Mouse (Mus musculus) C2C12 (cell line): ENCODE results near the gene Relt. TPM values are rescaled to one million over a fixed set of nuclear protein-coding genes. Genes with fewer than 3 reads are reported as not detected.

Source experiments
- H3K27me3 ChIP-seq: one replicate; pipeline ENCODE4 v1.6.1; 2011; ENCODE audit not compliant: control insufficient read depth, insufficient read depth, insufficient read length
- H3K36me3 ChIP-seq: one replicate; pipeline ENCODE4 v1.6.1; 2011; ENCODE audit not compliant: control insufficient read depth, insufficient read depth
- H3K4me3 ChIP-seq: one replicate; pipeline ENCODE4 v1.5.1; 2011; ENCODE audit warnings: mild to moderate bottlenecking, control low read depth; ENCODE audit not compliant: poor library complexity, insufficient read depth, severe bottlenecking
- H3K79me2 ChIP-seq: one replicate; pipeline ENCODE4 v1.6.1; 2011; ENCODE audit not compliant: control insufficient read depth, insufficient read depth
- H3K79me3 ChIP-seq: one replicate; pipeline ENCODE4 v1.6.1; 2011; ENCODE audit warnings: low read depth, control low read depth
- H3ac ChIP-seq: one replicate; pipeline ENCODE3; 2011; ENCODE audit warnings: low read depth; ENCODE audit not compliant: control insufficient read depth, insufficient read length
- CEBPB ChIP-seq: IDR thresholded peaks from one replicate; pipeline ENCODE4 v1.6.1; 2011; ENCODE audit warnings: low read depth, mild to moderate bottlenecking, control low read depth, moderate library complexity
- CTCF ChIP-seq: IDR thresholded peaks from one replicate; pipeline ENCODE4 v1.5.1; 2011; ENCODE audit not compliant: control insufficient read depth, insufficient read depth, insufficient read length
- FOSL1 ChIP-seq: IDR thresholded peaks from one replicate; pipeline ENCODE4 v1.8.0; 2011; ENCODE audit warnings: mild to moderate bottlenecking, low read length; ENCODE audit not compliant: poor library complexity, insufficient read depth, severe bottlenecking
- MAX ChIP-seq: IDR thresholded peaks from one replicate; pipeline ENCODE4 v1.6.1; 2011; ENCODE audit warnings: mild to moderate bottlenecking, control low read depth
- MYOD1 ChIP-seq: IDR thresholded peaks from one replicate; pipeline ENCODE4 v1.6.1; 2011; ENCODE audit warnings: low read depth; ENCODE audit not compliant: control insufficient read depth, insufficient read length
- MYOG ChIP-seq: IDR thresholded peaks from one replicate; pipeline ENCODE4 v1.6.1; 2011; ENCODE audit not compliant: control insufficient read depth, insufficient read length; ENCODE audit errors: extremely low read depth
- USF1 ChIP-seq: IDR thresholded peaks from one replicate; pipeline ENCODE4 v1.6.1; 2011; ENCODE audit warnings: low read depth, mild to moderate bottlenecking, control low read depth, moderate library complexity
- polyA plus RNA-seq: library from polyadenylated mRNA; unstranded; fragments of >200 nt; fragmentation: generic; extraction: Trizol; gene quantifications from one replicate; pipeline ENCODE4 v1.2.1, GENCODE M21; 2012; ENCODE audit warnings: missing spikeins

Relt gene
- polyA plus RNA-seq, 1 experiment = 23.7 TPM

GRCm38 (mm10) chr7:100871355-100871754 is 8.1 kb upstream of the Relt start:
- Histone ChIP-seq H3K4me3 (no peak overlapping the region), H3ac (no peak overlapping the region), H3K79me3 (no peaks in the 10 kb centered on the region), H3K36me3 (peaks cover 5% of the 10 kb centered on the region), H3K79me2 (no peaks in the 10 kb centered on the region), H3K27me3 (no peaks in the 10 kb centered on the region)
- TF ChIP-seq MYOG (no peak), CTCF (no peak), MYOD1 (no peak), CEBPB (no peak), FOSL1 (no peak), MAX (no peak), USF1 (no peak)

DNA sequence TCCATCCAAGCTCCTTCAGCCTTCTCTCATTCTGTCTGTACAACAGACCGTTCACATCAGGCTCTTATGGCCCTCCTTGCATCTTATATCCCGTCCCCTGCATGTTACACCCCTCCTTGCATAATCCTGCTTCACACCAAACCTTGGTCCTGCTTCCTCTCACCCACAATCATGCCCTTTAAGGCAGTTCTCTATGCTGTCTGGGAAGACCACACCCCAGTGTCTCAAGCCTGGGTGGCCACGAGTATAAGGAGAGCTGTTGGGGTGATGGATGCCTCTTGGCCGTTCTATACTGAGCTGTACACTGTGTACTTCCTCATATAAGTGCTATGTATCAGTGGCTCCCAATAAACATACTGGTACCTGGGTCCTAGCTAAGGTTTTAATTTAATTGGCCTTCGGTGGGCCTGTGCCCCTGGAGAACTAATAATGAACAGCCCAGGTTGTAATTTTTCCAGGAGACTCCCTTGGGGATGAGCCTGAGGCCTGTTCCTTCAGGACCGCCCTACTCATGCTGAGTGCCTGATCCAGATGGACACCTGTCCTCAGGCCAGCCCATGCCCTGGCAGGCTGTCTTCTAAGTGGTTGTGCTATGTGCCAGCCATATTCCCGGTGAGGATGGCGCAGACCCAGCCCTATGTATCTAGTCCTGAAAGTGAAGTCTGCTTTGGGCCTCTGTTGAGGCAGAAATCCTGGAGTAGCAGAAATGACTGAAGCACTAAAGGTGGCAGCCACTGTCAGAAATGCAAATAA is 6.8 kb upstream of the Relt start:
- Histone ChIP-seq H3K4me3 (no peak overlapping the region), H3K27me3 (no peaks in the 10 kb centered on the region), H3K36me3 (peaks cover 5% of the 10 kb centered on the region), H3ac (no peak overlapping the region), H3K79me3 (no peaks in the 10 kb centered on the region), H3K79me2 (no peaks in the 10 kb centered on the region)
- TF ChIP-seq CTCF = no peak
- no peak for TF ChIP-seq CEBPB
- TF ChIP-seq FOSL1 = no peak
- TF ChIP-seq MYOD1 = no peak
- no peak for TF ChIP-seq MYOG
- no peak for TF ChIP-seq MAX
- no peak for TF ChIP-seq USF1

- no peak for TF ChIP-seq MAX
- TF ChIP-seq MYOD1 = no peak
- no peak for TF ChIP-seq CEBPB
- TF ChIP-seq MYOG = no peak
- TF ChIP-seq USF1 = no peak
- no peak for TF ChIP-seq CTCF
- TF ChIP-seq FOSL1 = no peak
- Histone ChIP-seq H3K27me3 (no peaks in the 10 kb centered on the region), H3ac (no peak overlapping the region), H3K79me3 (no peaks in the 10 kb centered on the region), H3K36me3 (peaks cover 3% of the 10 kb centered on the region), H3K79me2 (no peaks in the 10 kb centered on the region), H3K4me3 (no peak overlapping the region)
Observed at GRCm38 (mm10) chr7:100868551-100868950, 5.3 kb upstream of the Relt start.

- Histone ChIP-seq H3K4me3 (no peak overlapping the region), H3K79me3 (no peaks in the 10 kb centered on the region), H3K27me3 (no peaks in the 10 kb centered on the region), H3ac (no peak overlapping the region), H3K79me2 (peaks cover 2% of the 10 kb centered on the region), H3K36me3 (no peaks in the 10 kb centered on the region)
- no peak for TF ChIP-seq MAX
- no peak for TF ChIP-seq MYOD1
- TF ChIP-seq CEBPB = no peak
- TF ChIP-seq USF1 = no peak
- TF ChIP-seq CTCF = no peak
- TF ChIP-seq MYOG = no peak
Observed at GRCm38 (mm10) chr7:100867561-100867960, 4.3 kb upstream of the Relt start.

DNA sequence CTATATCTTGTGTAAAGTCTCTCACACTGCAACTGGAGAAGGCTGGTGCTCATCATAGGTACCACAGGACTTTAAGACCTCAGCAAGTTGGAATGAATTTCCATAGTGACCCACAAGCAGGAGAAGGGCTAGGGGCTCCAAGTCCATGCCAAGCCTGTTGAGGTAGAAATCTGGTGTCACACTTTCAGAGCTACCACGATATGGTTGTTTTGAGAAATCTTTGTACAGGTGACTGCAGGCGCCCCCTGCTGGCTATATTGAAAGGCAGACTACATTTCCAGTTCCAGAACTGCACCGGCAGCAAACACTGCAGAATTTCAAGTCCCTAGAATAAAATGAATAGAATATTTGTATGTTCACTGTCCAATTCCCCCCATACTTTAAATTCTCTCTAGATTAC is 3.4 kb upstream of the Relt start:
- Histone ChIP-seq H3K27me3 (no peaks in the 10 kb centered on the region), H3K79me3 (peaks cover 2% of the 10 kb centered on the region), H3ac (no peak overlapping the region), H3K4me3 (no peak overlapping the region), H3K79me2 (peaks cover 10% of the 10 kb centered on the region), H3K36me3 (no peaks in the 10 kb centered on the region)
- TF ChIP-seq MAX = no peak
- peak; percentile 15 for TF ChIP-seq CTCF

DNA sequence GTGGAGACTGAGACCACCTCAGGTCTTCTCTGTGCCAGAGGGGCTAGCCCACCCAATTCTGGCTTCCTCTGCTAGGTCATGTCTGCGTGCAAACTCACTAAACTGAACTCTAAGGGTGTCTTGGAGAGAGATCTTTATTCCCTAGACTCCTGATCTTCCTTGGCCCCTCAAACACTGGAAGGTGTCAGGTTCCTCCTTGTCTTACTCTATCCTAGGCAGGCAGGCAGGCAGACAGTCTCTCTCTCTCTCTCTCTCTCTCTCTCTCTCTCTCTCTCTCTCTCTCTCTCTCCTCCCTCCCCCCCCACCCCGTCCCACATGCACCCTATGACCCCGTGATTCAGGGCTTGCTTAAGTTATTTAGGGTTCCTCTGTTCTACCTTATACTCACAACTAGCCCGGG is 893 bp downstream of the Relt start:
- TF ChIP-seq CEBPB (no peak), MYOD1 (no peak), MAX (no peak), CTCF (no peak), FOSL1 (no peak), MYOG (no peak), USF1 (no peak)
- H3K27me3 ChIP-seq = no peaks in the 10 kb centered on the region
- peaks cover 12% of the 10 kb centered on the region for H3K79me3 ChIP-seq
- H3ac ChIP-seq = peak overlapping the region; percentile 74
- peaks cover 37% of the 10 kb centered on the region for H3K79me2 ChIP-seq
- peak overlapping the region; percentile 57 for H3K4me3 ChIP-seq
- no peaks in the 10 kb centered on the region for H3K36me3 ChIP-seq
